In genomic region chr9:124422427-124422826, GRCm38 (mm10) we compare ENCODE assay signal across 8 mouse cellular contexts. TPM values are rescaled to one million over a fixed set of nuclear protein-coding genes. Genes with fewer than 3 reads are reported as not detected.
DNase-seq lines count a peak whose midpoint lies in the region; ATAC-seq and TF ChIP-seq lines count a peak whose summit lies in the region.

No protein-coding gene starts in this region.

- no peaks in the 10 kb centered on the region for H3K27me3 ChIP-seq in C2C12 (ENCODE audit: control insufficient read depth, insufficient read depth, insufficient read length)
- H3K27me3 ChIP-seq in heart, embryonic 13.5 days (replicated peaks), result no peaks in the 10 kb centered on the region

- peak overlapping the region; percentile 99 for H3K27ac ChIP-seq in heart, embryonic 13.5 days (replicated peaks)
- H3K27ac ChIP-seq in layer of hippocampus, adult 2 months, result peak overlapping the region; percentile 97; the same call in 1 of the 2 replicates

- peak; percentile 1; the same call in 1 of the 2 replicates for ATAC-seq in heart, embryonic 13.5 days (ENCODE audit: extremely low read depth, insufficient number of reproducible peaks, low FRiP score, low TSS enrichment)

- H3K9ac ChIP-seq in heart, embryonic 13.5 days, result peak overlapping the region; percentile 89

- WGBS in heart, embryonic 13.5 days, result 3% methylated on average over 23 of the region's 25 CpGs

- H3K4me3 ChIP-seq in C2C12 (ENCODE audit: insufficient read depth, poor library complexity, severe bottlenecking), result peak overlapping the region; percentile 18
- peak overlapping the region; percentile 70 for H3K4me3 ChIP-seq in heart, embryonic 13.5 days
- H3K4me3 ChIP-seq in layer of hippocampus, adult 2 months, result peak overlapping the region; percentile 67

- H3K79me2 ChIP-seq in C2C12 (ENCODE audit: control insufficient read depth, insufficient read depth), result no peaks in the 10 kb centered on the region

- H3K79me3 ChIP-seq in C2C12 (ENCODE audit: low read depth), result no peaks in the 10 kb centered on the region

- no peaks in the 10 kb centered on the region for H3K9me3 ChIP-seq in heart, embryonic 13.5 days

- H3ac ChIP-seq in C2C12 (ENCODE audit: control insufficient read depth, insufficient read length, low read depth), result no peak overlapping the region

- TF ChIP-seq CTCF in C2C12 (IDR thresholded peaks at IDR 0.05; ENCODE audit: control insufficient read depth, insufficient read depth, insufficient read length), result no peak
- no peak for TF ChIP-seq CTCF in layer of hippocampus, adult 2 months (conservative IDR thresholded peaks at IDR 0.05)

- H3K36me3 ChIP-seq in C2C12 (ENCODE audit: control insufficient read depth, insufficient read depth), result no peaks in the 10 kb centered on the region
- H3K36me3 ChIP-seq in heart, embryonic 13.5 days, result no peaks in the 10 kb centered on the region

- H3K4me1 ChIP-seq in heart, embryonic 13.5 days, result no peaks in the 10 kb centered on the region

- peak overlapping the region; percentile 78 for H3K4me2 ChIP-seq in heart, embryonic 13.5 days

- DNase-seq in MEL-GATA-1-ER (ENCODE audit: extremely low read depth, low read depth), result peak; percentile 80
- peak; percentile 68 to 82 for DNase-seq in cerebellum, postnatal 14 days
- DNase-seq in layer of hippocampus, adult 2 months (ENCODE audit: low spot score in 2 of 2), result peak; percentile 64 to 65
- DNase-seq in lung, postnatal 10 days, result peak; percentile 83
- DNase-seq in spleen, postnatal 4 days (ENCODE audit: low spot score in 2 of 2), result peak; percentile 76 to 85
- no peak for DNase-seq in embryo, embryonic 10 days (ENCODE audit: low spot score)

TF ChIP-seq in C2C12, 6 proteins besides CTCF, POLR2A, EP300 and RAD21:
- TF ChIP-seq MYOD1 (IDR thresholded peaks at IDR 0.05; ENCODE audit: control insufficient read depth, insufficient read length, low read depth), result no peak
- TF ChIP-seq FOSL1 (IDR thresholded peaks at IDR 0.05; ENCODE audit: insufficient read depth, low read length, poor library complexity, severe bottlenecking), result no peak
- no peak for TF ChIP-seq USF1 (IDR thresholded peaks at IDR 0.05; ENCODE audit: low read depth)
- TF ChIP-seq CEBPB (IDR thresholded peaks at IDR 0.05; ENCODE audit: low read depth), result no peak
- TF ChIP-seq MYOG (IDR thresholded peaks at IDR 0.05; ENCODE audit: control insufficient read depth, extremely low read depth, insufficient read length), result no peak
- no peak for TF ChIP-seq MAX (IDR thresholded peaks at IDR 0.05)

RNA-seq across cellular contexts. Expression of gene Ppp2r3d, which starts 54.3 kb away (rescaled TPM):
- polyA plus RNA-seq in C2C12 (2012; fragmentation: generic; extraction: Trizol), result 78.5 TPM
- 116 and 118 TPM in 2 replicates for polyA plus RNA-seq in heart, embryonic 13.5 days (2015; fragmentation: Nextera tagmentation; extraction: Ambion mirVana)
- total RNA-seq in layer of hippocampus, adult 2 months (2021), result 100 to 1,000 TPM in 1 of 2 experiments, 10 to 100 TPM in 1; 98.4 to 106 TPM

Comparison
In these comparisons a context has a peak if more than half of its experiments do, and no peak if none do; other contexts are left out.
1. H3K4me3 ChIP-seq: peak in every context shown above with its lines; median percentile 70 in heart, embryonic 13.5 days; 67 in layer of hippocampus, adult 2 months; 18 in C2C12.